Mouse (Mus musculus): ENCODE data around the gene Casp6.

GRCm38 (mm10) chr3:129930213-129930778, 29.1 kb downstream of the Casp6 start:
- TF ChIP-seq CTCF (IDR thresholded peaks at IDR 0.05; ENCODE audit: borderline replicate concordance, control insufficient read depth, extremely low read depth, insufficient read depth, low read length, poor library complexity) (no peak), POLR2A (IDR thresholded peaks at IDR 0.05; ENCODE audit: control insufficient read depth, extremely low read depth, insufficient read depth, low read length, poor library complexity) (no peak)

All from thymus, adult 2 months (tissue).